Mouse (Mus musculus) midbrain, embryonic 12.5 days (tissue): ENCODE results near the gene Cdk10. TPM values are rescaled to one million over a fixed set of nuclear protein-coding genes. Genes with fewer than 3 reads are reported as not detected.

ENCODE experiments used
- ATAC-seq: fragments of 200-750 bp; cut with Nextera tagmentation; 2 replicates; pipeline ENCODE4 v1.8.0; 2017; ENCODE audit warnings: low read depth, moderate TSS enrichment, moderate library complexity; ENCODE audit not compliant: low FRiP score
- H3K27ac ChIP-seq: fragments of 300-500 bp; sonication (generic); replicated peaks from 2 replicates; pipeline ENCODE4 v1.5.1; 2016; ENCODE audit warnings: mild to moderate bottlenecking
- H3K27me3 ChIP-seq: fragments of 300-500 bp; sonication (generic); 2 replicates; pipeline ENCODE4 v1.6.1; 2016; ENCODE audit warnings: mild to moderate bottlenecking
- H3K36me3 ChIP-seq: fragments of 300-500 bp; sonication (generic); 2 replicates; pipeline ENCODE4 v1.6.1; 2016
- H3K4me1 ChIP-seq: fragments of 300-500 bp; sonication (generic); 2 replicates; pipeline ENCODE4 v1.6.1; 2016
- H3K4me2 ChIP-seq: fragments of 300-500 bp; sonication (generic); replicated peaks from 2 replicates; pipeline ENCODE4 v1.6.1; 2016; ENCODE audit warnings: mild to moderate bottlenecking, moderate library complexity
- H3K4me3 ChIP-seq: fragments of 300-500 bp; sonication (generic); 2 replicates; pipeline ENCODE4 v1.5.1; 2016; ENCODE audit warnings: mild to moderate bottlenecking
- H3K9ac ChIP-seq: fragments of 300-500 bp; sonication (generic); replicated peaks from 2 replicates; pipeline ENCODE4 v1.6.1; 2016; ENCODE audit warnings: mild to moderate bottlenecking, moderate library complexity
- H3K9me3 ChIP-seq: fragments of 300-500 bp; sonication (generic); 2 replicates; pipeline ENCODE4 v1.6.1; 2016; ENCODE audit warnings: mild to moderate bottlenecking
- WGBS: fragments of 180-500 bp; shearing (Covaris S2); methylation state at CpG from one replicate; pipeline ENCODE4 v1.1.7; 2016; 5-methylcytosine and 5-hydroxymethylcytosine counted together
- polyA plus RNA-seq: library from polyadenylated mRNA; unstranded; fragments of >200 nt; fragmentation: Nextera tagmentation; extraction: Ambion mirVana; gene quantifications from 2 replicates; pipeline ENCODE4 v1.2.1, GENCODE M21; 2016

The Cdk10 gene
- polyA plus RNA-seq, 1 experiment from 2014 or later, result 34.1 TPM

- WGBS, result 41% methylated on average over 13 of the region's 13 CpGs
- Histone ChIP-seq H3K36me3 (no peaks in the 10 kb centered on the region), H3K9me3 (no peaks in the 10 kb centered on the region), H3K27me3 (peaks cover 42% of the 10 kb centered on the region), H3K4me3 (peak overlapping the region; percentile 46), H3K4me1 (peaks cover 22% of the 10 kb centered on the region), H3K27ac (no peak overlapping the region), H3K9ac (peak overlapping the region; percentile 59), H3K4me2 (peak overlapping the region; percentile 82)
- no peak for ATAC-seq
Observed at GRCm38 (mm10) chr8:123234918-123235519, 10.4 kb downstream of the Cdk10 start.

DNA sequence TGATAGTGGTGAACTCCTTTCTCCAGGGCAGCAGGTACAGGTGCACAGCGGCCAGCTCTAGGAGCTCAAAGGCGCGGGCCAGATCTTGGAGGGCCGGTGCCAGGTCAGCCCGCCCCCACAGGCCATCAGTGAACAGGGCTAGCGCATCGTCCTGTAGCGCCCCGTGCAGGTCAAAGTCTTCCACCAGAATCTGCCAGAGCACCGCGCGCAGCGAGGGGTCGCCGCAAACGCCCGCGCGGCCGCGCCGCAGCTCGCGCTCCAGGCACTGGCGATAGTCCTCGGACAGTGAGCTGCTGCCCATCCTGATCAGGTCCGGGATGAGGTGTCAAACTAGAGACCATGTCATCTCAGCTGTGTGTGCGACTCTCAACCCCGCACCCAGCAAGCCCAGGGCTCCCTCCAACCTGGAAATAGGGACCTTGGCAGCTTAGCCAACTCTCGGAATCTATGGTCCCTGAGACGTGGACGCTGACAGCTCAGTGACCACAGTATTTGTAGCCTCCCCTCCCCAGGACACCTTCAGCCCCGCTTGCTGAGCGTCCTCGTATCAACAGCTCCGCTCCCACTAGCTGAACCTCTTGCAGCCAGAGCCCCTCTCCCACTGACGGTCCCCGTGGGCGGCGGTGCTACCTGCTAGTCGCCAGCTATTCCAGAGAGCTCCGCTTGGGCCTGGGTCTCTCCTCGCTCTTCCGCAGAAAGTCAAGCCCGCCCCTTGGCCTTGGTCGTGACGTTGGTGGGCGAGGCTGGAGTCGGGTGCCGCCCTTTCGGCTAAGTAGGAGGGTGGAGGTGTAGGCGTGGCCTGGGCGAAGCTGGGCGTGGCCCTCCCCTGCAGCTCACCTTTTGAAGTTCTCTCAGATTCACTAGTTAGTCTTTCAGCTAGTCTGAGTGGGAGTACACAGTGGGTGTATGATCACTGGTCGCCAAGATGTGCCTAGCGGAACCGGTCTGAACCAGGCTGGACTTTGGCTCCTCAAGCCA lies 11.2 kb downstream of the Cdk10 start, which contains the start of gene Spata2l:
TSS of gene Spata2l (minus strand) at position 714 of the 978 bp plus-strand sequence.
- no peak within 1 kb of the TSS for H3K27ac ChIP-seq
- 2% methylated on average over 57 of the region's 57 CpGs for WGBS
- peak; percentile 75 for ATAC-seq

GRCm38 (mm10) chr8:123239398-123239797 lies 14.8 kb downstream of the Cdk10 start:
- Histone ChIP-seq H3K4me3 (no peak overlapping the region), H3K36me3 (peaks cover 30% of the 10 kb centered on the region), H3K9ac (no peak overlapping the region), H3K4me2 (no peak overlapping the region), H3K27me3 (peaks cover 24% of the 10 kb centered on the region), H3K4me1 (peaks cover 21% of the 10 kb centered on the region), H3K27ac (no peak overlapping the region), H3K9me3 (no peaks in the 10 kb centered on the region)
- ATAC-seq, result no peak
- WGBS, result 84% methylated on average over 10 of the region's 10 CpGs

More for the DNA sequence above, 11.2 kb downstream of the Cdk10 start, which contains the start of gene Spata2l:
- no peaks in the 10 kb centered on the region for H3K9me3 ChIP-seq
- peaks cover 22% of the 10 kb centered on the region for H3K4me1 ChIP-seq
- H3K4me2 ChIP-seq, result peak within 1 kb of the TSS; percentile 82
- peak within 1 kb of the TSS; percentile 59 for H3K9ac ChIP-seq
- H3K27me3 ChIP-seq, result peaks cover 42% of the 10 kb centered on the region
- H3K4me3 ChIP-seq, result peak within 1 kb of the TSS; percentile 46
- no peaks in the 10 kb centered on the region for H3K36me3 ChIP-seq

DNA sequence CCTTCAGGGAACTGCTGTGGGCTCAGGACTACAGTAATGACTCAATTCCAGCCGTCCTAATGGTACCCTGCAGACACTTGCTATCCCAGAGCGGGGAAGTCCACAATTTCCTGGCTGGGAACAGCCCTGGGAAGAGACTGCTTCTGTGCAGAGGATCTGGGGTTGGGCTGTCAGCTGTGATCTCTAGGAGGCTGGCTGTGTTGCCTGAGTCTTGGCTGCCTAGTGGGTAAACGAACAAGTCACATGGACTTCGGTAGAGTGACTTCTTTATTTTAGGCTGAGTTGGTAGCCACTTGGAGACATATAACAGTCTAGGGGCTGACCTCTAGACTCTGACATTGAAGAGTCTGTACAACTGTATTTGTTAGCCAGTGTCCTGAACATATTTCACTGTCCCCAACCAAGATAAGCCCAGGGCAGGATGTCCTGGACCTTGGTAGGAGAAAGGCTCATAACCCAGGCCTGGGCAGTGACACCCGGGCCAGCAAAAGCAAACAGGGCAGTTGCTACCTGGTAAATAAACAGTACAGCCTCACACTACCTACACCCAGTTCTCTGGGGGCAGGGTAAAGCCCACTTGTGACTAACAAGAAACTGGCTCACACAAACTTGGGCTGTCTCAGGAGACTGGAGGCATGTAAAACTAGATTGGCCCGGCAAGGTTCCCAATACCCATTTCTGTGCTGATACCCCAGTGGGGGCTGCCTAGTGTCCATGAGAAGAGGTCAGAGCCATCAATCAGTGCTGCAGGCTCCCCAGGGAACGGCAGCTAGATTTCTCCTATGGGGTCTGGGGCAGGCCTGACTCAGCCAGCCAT lies 17.7 kb downstream of the Cdk10 start:
- no peak overlapping the region for H3K4me3 ChIP-seq
- no peaks in the 10 kb centered on the region for H3K4me1 ChIP-seq
- no peak overlapping the region for H3K27ac ChIP-seq
- H3K9ac ChIP-seq, result no peak overlapping the region
- no peaks in the 10 kb centered on the region for H3K9me3 ChIP-seq
- no peak for ATAC-seq
- no peaks in the 10 kb centered on the region; the same call in 1 of the 2 replicates for H3K27me3 ChIP-seq
- no peak overlapping the region for H3K4me2 ChIP-seq
- 93% methylated on average over 7 of the region's 7 CpGs for WGBS
- peaks cover 59% of the 10 kb centered on the region for H3K36me3 ChIP-seq

GRCm38 (mm10) chr8:123243053-123243452 lies 18.4 kb downstream of the Cdk10 start:
- Histone ChIP-seq H3K27ac (no peak overlapping the region), H3K4me3 (no peak overlapping the region), H3K4me1 (no peaks in the 10 kb centered on the region), H3K27me3 (no peaks in the 10 kb centered on the region; the same call in 1 of the 2 replicates), H3K4me2 (no peak overlapping the region), H3K9me3 (no peaks in the 10 kb centered on the region), H3K9ac (no peak overlapping the region), H3K36me3 (peaks cover 67% of the 10 kb centered on the region)
- ATAC-seq, result no peak
- WGBS, result 67% methylated on average over 11 of the region's 11 CpGs

- H3K9ac ChIP-seq, result no peak overlapping the region
- whole genome bisulfite sequencing, result over 99% methylated on average over 4 of the region's 4 CpGs
- no peak overlapping the region for H3K4me3 ChIP-seq
- H3K27ac ChIP-seq, result no peak overlapping the region
- H3K27me3 ChIP-seq, result no peaks in the 10 kb centered on the region
- H3K9me3 ChIP-seq, result no peaks in the 10 kb centered on the region
- H3K4me2 ChIP-seq, result no peak overlapping the region
- no peaks in the 10 kb centered on the region for H3K4me1 ChIP-seq
- ATAC-seq, result no peak
- H3K36me3 ChIP-seq, result peaks cover 80% of the 10 kb centered on the region
Observed at GRCm38 (mm10) chr8:123244382-123244781, 19.7 kb downstream of the Cdk10 start.

DNA sequence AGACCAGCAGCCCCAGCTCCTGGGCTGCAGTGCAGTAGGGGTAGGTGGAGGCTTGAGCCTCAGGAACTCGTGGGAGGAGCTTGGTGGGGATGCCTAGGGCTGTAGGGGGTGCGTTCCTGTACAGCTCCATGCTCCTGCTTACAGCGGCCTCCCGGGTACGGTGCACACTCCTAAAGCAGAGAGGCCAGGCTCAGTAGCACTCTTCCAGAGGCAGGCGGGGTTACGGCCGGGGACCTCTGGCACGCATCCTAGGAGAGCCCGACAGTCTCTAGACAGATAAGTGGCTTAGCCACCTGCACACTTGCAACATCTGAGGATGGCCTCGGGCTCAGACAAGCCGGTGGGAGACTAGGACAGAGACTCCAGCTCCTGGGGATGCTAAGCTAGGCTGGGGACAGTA lies 20.9 kb downstream of the Cdk10 start:
- H3K4me2 ChIP-seq, result no peak overlapping the region
- no peak for ATAC-seq
- WGBS, result 90% methylated on average over 12 of the region's 12 CpGs
- no peak overlapping the region for H3K27ac ChIP-seq
- no peaks in the 10 kb centered on the region for H3K9me3 ChIP-seq
- no peaks in the 10 kb centered on the region for H3K27me3 ChIP-seq
- peaks cover 90% of the 10 kb centered on the region for H3K36me3 ChIP-seq
- H3K4me3 ChIP-seq, result no peak overlapping the region
- H3K9ac ChIP-seq, result no peak overlapping the region
- no peaks in the 10 kb centered on the region for H3K4me1 ChIP-seq

DNA sequence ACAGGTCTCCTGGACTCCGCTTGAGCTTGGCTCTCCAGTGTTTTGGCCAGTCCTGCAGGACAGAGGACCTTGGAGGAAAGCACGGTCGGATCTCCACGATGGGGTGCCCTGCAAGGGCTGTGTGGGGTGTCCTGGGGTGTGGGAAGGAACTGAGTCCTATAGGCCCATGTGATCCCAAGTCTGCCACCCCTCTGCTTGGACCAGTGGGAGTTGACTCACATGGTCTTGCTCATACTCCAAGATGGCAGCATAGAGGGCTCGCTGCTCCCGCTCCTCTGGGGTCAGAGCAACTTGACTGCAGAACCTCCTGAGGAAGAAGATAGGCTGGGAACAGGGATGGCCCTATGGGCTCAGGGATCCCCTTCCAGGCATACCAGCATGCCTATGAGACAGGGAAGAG lies 23.1 kb downstream of the Cdk10 start:
- Histone ChIP-seq H3K9me3 (no peaks in the 10 kb centered on the region), H3K36me3 (peaks cover 86% of the 10 kb centered on the region), H3K4me3 (no peak overlapping the region), H3K4me2 (no peak overlapping the region), H3K4me1 (peaks cover 3% of the 10 kb centered on the region), H3K27me3 (no peaks in the 10 kb centered on the region), H3K9ac (no peak overlapping the region), H3K27ac (no peak overlapping the region)
- WGBS, result 94% methylated on average over 6 of the region's 6 CpGs
- no peak for ATAC-seq

GRCm38 (mm10) chr8:123248596-123248995 lies 24.0 kb downstream of the Cdk10 start:
- WGBS, result 92% methylated on average over 8 of the region's 8 CpGs
- H3K27me3 ChIP-seq, result no peaks in the 10 kb centered on the region
- no peak overlapping the region for H3K4me2 ChIP-seq
- no peak overlapping the region for H3K27ac ChIP-seq
- no peak overlapping the region for H3K4me3 ChIP-seq
- no peaks in the 10 kb centered on the region for H3K9me3 ChIP-seq
- ATAC-seq, result no peak
- H3K9ac ChIP-seq, result no peak overlapping the region
- H3K36me3 ChIP-seq, result peaks cover 78% of the 10 kb centered on the region
- H3K4me1 ChIP-seq, result peaks cover 10% of the 10 kb centered on the region

DNA sequence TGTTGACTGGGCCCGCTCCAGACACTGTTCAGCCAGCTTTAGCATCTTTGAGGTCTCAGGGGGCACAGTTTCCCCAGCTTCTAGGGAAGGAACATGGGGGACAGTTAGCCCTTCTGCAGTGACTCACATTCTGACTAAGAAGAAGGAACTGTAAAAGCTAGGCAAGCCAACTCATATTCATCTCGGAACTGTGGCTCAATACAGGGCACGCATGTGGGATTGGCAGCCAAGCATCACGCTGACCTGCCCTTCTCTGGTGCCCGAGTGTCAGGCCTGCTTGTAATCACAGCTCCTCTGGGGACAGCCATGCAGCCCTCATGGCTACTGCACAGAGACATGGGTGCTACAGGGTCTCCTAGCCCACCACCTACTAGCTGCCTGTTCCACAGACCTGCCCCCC lies 26.3 kb downstream of the Cdk10 start:
- Histone ChIP-seq H3K4me2 (no peak overlapping the region), H3K9ac (no peak overlapping the region), H3K9me3 (no peaks in the 10 kb centered on the region), H3K27me3 (no peaks in the 10 kb centered on the region), H3K4me1 (peaks cover 24% of the 10 kb centered on the region), H3K27ac (no peak overlapping the region), H3K4me3 (no peak overlapping the region), H3K36me3 (peaks cover 57% of the 10 kb centered on the region)
- no peak for ATAC-seq
- WGBS, result 98% methylated on average over 5 of the region's 5 CpGs

GRCm38 (mm10) chr8:123252925-123253324 lies 28.3 kb downstream of the Cdk10 start:
- peaks cover 56% of the 10 kb centered on the region for H3K36me3 ChIP-seq
- ATAC-seq, result no peak

More at GRCm38 (mm10) chr8:123252925-123253324, 28.3 kb downstream of the Cdk10 start:
- WGBS, result 65% methylated on average over 4 of the region's 4 CpGs
- no peaks in the 10 kb centered on the region for H3K27me3 ChIP-seq
- peak overlapping the region; percentile 94 for H3K4me3 ChIP-seq
- no peak overlapping the region for H3K27ac ChIP-seq
- peaks cover 26% of the 10 kb centered on the region for H3K4me1 ChIP-seq
- H3K4me2 ChIP-seq, result peak overlapping the region; percentile 99
- H3K9ac ChIP-seq, result peak overlapping the region; percentile 96; the same call in 1 of the 2 replicates
- H3K9me3 ChIP-seq, result no peaks in the 10 kb centered on the region
